Mouse (Mus musculus): ENCODE data around the gene Etl4. TPM values are rescaled to one million over a fixed set of nuclear protein-coding genes. Genes with fewer than 3 reads are reported as not detected.
"Not testable (repeated sequence)": the region's sequence is repeated elsewhere in the genome, so short reads cannot be mapped to it uniquely, and the experiment has no call there.

The Etl4 gene
- polyA plus RNA-seq, 1 experiment from 2014 or later, result 12.6 TPM

DNA sequence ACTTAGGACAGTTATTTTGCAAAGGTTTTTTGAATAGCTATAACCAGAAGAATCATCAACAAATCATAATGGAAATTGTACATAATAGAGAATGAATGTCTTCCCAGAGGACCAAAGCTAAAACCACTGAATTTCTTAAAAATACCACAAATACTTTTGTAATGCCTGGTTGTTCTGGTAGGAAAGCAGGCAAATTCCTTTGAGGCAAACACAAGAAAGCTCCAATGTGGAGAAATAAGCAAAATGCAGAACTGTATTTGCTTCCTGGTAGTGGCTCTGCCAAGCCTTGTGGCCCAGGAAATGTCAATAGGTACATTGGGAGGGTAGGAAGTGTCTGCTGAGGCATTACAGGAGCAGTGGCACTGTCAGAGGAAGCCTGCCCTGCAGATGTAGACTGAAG lies 443.2 kb downstream of the Etl4 start:
- Histone ChIP-seq H3K4me3 (no peak overlapping the region), H3K27ac (replicated peaks) (no peak overlapping the region), H3K27me3 (ENCODE audit: low read depth, poor library complexity, severe bottlenecking) (no peaks in the 10 kb centered on the region), H3K4me1 (0 out of 2 replicates have a peak, but pooled peaks cover 3% of the 10 kb centered on the region), H3K36me3 (no peaks in the 10 kb centered on the region), H3K9me3 (replicated peaks) (no peaks in the 10 kb centered on the region)
- DNase-seq (ENCODE audit: low spot score), result no peak

GRCm38 (mm10) chr2:20377026-20377425 lies 467.4 kb downstream of the Etl4 start:
- no peak for DNase-seq (ENCODE audit: low spot score)
- H3K4me3 ChIP-seq, result no peak overlapping the region
- H3K36me3 ChIP-seq, result no peaks in the 10 kb centered on the region
- 90% methylated on average over 2 of the region's 2 CpGs for WGBS
- no peaks in the 10 kb centered on the region for H3K4me1 ChIP-seq
- H3K27ac ChIP-seq (replicated peaks), result no peak overlapping the region
- no peaks in the 10 kb centered on the region for H3K9me3 ChIP-seq (replicated peaks)
- H3K27me3 ChIP-seq (ENCODE audit: low read depth, poor library complexity, severe bottlenecking), result no peaks in the 10 kb centered on the region

DNA sequence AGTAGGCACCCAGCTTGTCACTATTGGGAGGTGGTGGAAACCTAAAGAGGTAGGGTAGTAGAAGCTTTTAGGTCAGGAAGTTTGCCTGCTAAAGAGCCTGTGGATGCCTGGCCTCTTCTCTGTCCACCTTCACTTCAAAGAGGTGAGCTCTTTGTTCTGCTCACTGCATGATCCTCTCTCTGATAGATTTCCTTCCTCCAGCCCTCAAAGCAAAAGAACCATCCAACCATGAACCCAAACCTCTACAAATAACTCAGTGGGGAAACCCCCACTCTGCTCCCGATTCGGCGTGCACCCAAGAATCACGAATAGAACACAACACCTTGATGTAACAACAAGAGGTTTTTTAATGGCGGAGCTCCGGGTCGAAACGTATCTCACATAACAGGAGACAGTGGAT lies 471.3 kb downstream of the Etl4 start:
- not testable (repeated sequence) for DNase-seq (ENCODE audit: low spot score); H3K27ac ChIP-seq (replicated peaks); H3K27me3 ChIP-seq (ENCODE audit: low read depth, poor library complexity, severe bottlenecking); H3K36me3 ChIP-seq; H3K4me1 ChIP-seq; H3K9me3 ChIP-seq (replicated peaks); H3K4me3 ChIP-seq
- WGBS, result 96% methylated on average over 5 of the region's 8 CpGs

DNA sequence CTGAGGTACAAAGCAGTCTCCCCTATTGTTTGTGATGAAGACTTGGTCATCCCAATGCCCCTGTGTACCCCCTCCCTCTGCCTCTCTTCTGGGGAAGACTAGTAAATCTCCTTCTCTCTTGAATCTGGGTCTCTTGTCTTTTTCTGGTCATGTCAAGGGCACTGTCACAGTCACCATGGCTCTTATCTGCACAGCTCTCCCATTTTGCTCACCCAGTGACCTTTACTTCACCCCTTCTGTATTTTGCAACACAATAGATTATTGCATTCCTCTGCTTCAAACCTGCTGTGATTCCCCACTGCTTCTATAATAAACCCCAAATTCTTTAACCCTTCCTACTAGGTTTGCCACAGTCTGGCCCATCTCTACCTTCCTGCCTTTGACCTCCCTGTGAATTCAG lies 484.5 kb downstream of the Etl4 start:
- DNase-seq (ENCODE audit: low spot score), result no peak
- Histone ChIP-seq H3K27me3 (ENCODE audit: low read depth, poor library complexity, severe bottlenecking) (no peaks in the 10 kb centered on the region), H3K27ac (replicated peaks) (no peak overlapping the region), H3K4me3 (no peak overlapping the region), H3K9me3 (replicated peaks) (no peaks in the 10 kb centered on the region), H3K36me3 (no peaks in the 10 kb centered on the region), H3K4me1 (peaks cover 11% of the 10 kb centered on the region)

DNA sequence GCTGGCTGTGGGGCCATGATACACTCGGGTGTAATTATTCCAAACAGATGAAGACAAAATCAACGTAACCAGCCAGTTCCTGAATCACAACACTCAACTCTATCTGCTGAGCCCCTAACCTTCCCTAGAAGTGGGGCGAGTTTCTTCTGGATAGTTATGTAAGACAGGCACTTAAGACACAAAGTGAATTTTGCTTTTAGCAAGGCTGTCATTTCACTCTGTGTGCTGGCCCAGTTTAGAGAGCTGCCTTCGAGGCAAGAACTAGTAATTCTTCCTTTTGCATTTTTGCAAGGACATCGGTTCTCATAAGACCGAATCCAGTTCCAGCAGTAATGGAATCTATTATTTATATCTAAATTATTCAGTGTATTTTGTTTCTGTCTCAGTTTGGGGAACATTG lies 487.4 kb downstream of the Etl4 start:
- 88% methylated on average over 6 of the region's 6 CpGs for WGBS
- H3K4me1 ChIP-seq, result peaks cover 11% of the 10 kb centered on the region
- H3K27me3 ChIP-seq (ENCODE audit: low read depth, poor library complexity, severe bottlenecking), result no peaks in the 10 kb centered on the region
- no peak for DNase-seq (ENCODE audit: low spot score)
- H3K36me3 ChIP-seq, result no peaks in the 10 kb centered on the region
- H3K9me3 ChIP-seq (replicated peaks), result no peaks in the 10 kb centered on the region
- no peak overlapping the region for H3K27ac ChIP-seq (replicated peaks)
- H3K4me3 ChIP-seq, result no peak overlapping the region

GRCm38 (mm10) chr2:20400556-20400955 lies 491.0 kb downstream of the Etl4 start:
- DNase-seq (ENCODE audit: low spot score), result no peak
- no peaks in the 10 kb centered on the region for H3K9me3 ChIP-seq (replicated peaks)
- 79% methylated on average over 3 of the region's 3 CpGs for WGBS
- no peak overlapping the region for H3K4me3 ChIP-seq
- no peaks in the 10 kb centered on the region; the same call in 1 of the 2 replicates for H3K4me1 ChIP-seq
- no peaks in the 10 kb centered on the region for H3K36me3 ChIP-seq
- no peaks in the 10 kb centered on the region for H3K27me3 ChIP-seq (ENCODE audit: low read depth, poor library complexity, severe bottlenecking)
- no peak overlapping the region for H3K27ac ChIP-seq (replicated peaks)

- WGBS, result 44% methylated on average over 1 of the region's 1 CpGs
- Histone ChIP-seq H3K4me1 (no peaks in the 10 kb centered on the region; the same call in 1 of the 2 replicates), H3K9me3 (replicated peaks) (no peaks in the 10 kb centered on the region), H3K27ac (replicated peaks) (no peak overlapping the region), H3K27me3 (ENCODE audit: low read depth, poor library complexity, severe bottlenecking) (no peaks in the 10 kb centered on the region), H3K36me3 (no peaks in the 10 kb centered on the region), H3K4me3 (no peak overlapping the region)
- no peak for DNase-seq (ENCODE audit: low spot score)
These were observed 494.8 kb downstream of the Etl4 start for GRCm38 (mm10) chr2:20404395-20404794.

DNA sequence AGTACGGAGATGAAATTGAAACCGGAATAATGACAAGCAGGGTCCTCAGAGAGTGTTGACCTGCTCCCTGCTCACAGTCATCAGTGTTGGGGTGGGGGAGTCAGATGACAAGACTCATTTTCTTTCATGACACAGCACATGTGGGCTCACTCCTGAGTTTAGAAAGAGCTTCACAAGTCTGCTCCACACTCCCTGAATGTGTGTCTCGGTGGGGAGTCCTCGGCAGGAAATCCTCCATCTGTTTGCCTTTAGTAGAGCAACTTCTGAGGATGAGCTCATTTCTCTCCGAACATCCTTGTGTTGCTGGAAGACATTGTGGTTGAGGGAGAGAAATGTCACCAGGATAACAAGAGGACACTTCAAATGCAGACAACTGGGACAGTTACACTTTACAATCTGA lies 497.5 kb downstream of the Etl4 start:
- no peak overlapping the region for H3K27ac ChIP-seq (replicated peaks)
- no peak for DNase-seq (ENCODE audit: low spot score)
- WGBS, result 67% methylated on average over 5 of the region's 5 CpGs
- no peak overlapping the region for H3K4me3 ChIP-seq
- no peaks in the 10 kb centered on the region; the same call in 1 of the 2 replicates for H3K4me1 ChIP-seq
- no peaks in the 10 kb centered on the region for H3K36me3 ChIP-seq
- H3K9me3 ChIP-seq (replicated peaks), result no peaks in the 10 kb centered on the region
- H3K27me3 ChIP-seq (ENCODE audit: low read depth, poor library complexity, severe bottlenecking), result no peaks in the 10 kb centered on the region

GRCm38 (mm10) chr2:20414856-20415255 lies 505.3 kb downstream of the Etl4 start:
- H3K4me3 ChIP-seq, result no peak overlapping the region
- no peaks in the 10 kb centered on the region for H3K36me3 ChIP-seq
- WGBS, result 88% methylated on average over 4 of the region's 4 CpGs
- no peak for DNase-seq (ENCODE audit: low spot score)
- H3K27me3 ChIP-seq (ENCODE audit: low read depth, poor library complexity, severe bottlenecking), result no peaks in the 10 kb centered on the region
- no peak overlapping the region for H3K27ac ChIP-seq (replicated peaks)
- peaks cover 11% of the 10 kb centered on the region for H3K4me1 ChIP-seq
- no peaks in the 10 kb centered on the region for H3K9me3 ChIP-seq (replicated peaks)

GRCm38 (mm10) chr2:20416934-20417614 lies 507.5 kb downstream of the Etl4 start:
- Histone ChIP-seq H3K36me3 (no peaks in the 10 kb centered on the region), H3K4me1 (peaks cover 12% of the 10 kb centered on the region), H3K9me3 (replicated peaks) (no peaks in the 10 kb centered on the region), H3K4me3 (no peak overlapping the region), H3K27ac (replicated peaks) (no peak overlapping the region), H3K27me3 (ENCODE audit: low read depth, poor library complexity, severe bottlenecking) (no peaks in the 10 kb centered on the region)
- 33% methylated on average over 8 of the region's 8 CpGs for WGBS
- no peak for DNase-seq (ENCODE audit: low spot score)

DNA sequence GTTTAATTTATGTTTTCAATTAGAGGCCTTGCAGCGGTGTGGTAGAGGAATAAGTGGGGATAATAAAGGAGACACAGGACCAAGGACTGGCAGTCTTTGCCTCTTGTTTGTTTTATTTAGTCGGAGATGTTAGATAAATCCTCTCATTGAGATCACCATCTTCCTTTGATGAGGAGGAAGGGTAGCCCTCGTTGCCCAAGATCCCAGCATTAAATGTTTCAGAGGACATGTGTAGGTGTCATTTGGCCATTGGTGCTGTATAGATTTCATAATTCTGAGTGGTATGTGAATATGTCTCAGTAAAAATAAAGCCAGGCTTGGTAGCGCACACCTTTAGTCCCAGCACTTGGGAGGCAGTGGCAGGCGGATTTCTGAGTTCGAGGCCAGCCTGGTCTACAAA lies 508.4 kb downstream of the Etl4 start:
- H3K4me1 ChIP-seq, result peaks cover 18% of the 10 kb centered on the region
- DNase-seq (ENCODE audit: low spot score), result no peak
- no peak overlapping the region for H3K27ac ChIP-seq (replicated peaks)
- H3K4me3 ChIP-seq, result no peak overlapping the region
- H3K27me3 ChIP-seq (ENCODE audit: low read depth, poor library complexity, severe bottlenecking), result no peaks in the 10 kb centered on the region
- H3K36me3 ChIP-seq, result no peaks in the 10 kb centered on the region
- no peaks in the 10 kb centered on the region for H3K9me3 ChIP-seq (replicated peaks)
- WGBS, result 83% methylated on average over 6 of the region's 6 CpGs

DNA sequence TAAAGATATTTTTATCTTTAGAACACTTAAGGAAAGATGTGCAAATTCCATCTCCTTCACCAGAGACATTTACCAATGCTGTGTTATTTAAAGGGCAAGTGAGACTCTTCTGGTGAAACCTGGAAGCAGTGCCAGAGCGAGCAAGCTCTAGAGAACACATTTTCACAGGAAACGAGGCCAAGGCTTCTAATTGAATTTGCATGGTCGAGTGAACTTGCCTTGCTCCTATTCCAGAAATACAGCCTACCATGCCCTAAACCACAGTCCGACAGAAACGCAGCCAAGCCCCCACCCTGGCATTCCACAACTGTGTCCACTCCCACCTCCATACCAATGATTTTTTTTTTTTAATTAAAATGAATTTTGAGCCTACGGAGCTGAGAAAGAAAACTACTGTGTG lies 510.4 kb downstream of the Etl4 start:
- no peak overlapping the region for H3K4me3 ChIP-seq
- no peak for DNase-seq (ENCODE audit: low spot score)
- whole genome bisulfite sequencing, result 39% methylated on average over 6 of the region's 6 CpGs
- H3K4me1 ChIP-seq, result peaks cover 18% of the 10 kb centered on the region
- H3K9me3 ChIP-seq (replicated peaks), result no peaks in the 10 kb centered on the region
- H3K36me3 ChIP-seq, result no peaks in the 10 kb centered on the region
- H3K27me3 ChIP-seq (ENCODE audit: low read depth, poor library complexity, severe bottlenecking), result no peaks in the 10 kb centered on the region
- no peak overlapping the region for H3K27ac ChIP-seq (replicated peaks)

DNA sequence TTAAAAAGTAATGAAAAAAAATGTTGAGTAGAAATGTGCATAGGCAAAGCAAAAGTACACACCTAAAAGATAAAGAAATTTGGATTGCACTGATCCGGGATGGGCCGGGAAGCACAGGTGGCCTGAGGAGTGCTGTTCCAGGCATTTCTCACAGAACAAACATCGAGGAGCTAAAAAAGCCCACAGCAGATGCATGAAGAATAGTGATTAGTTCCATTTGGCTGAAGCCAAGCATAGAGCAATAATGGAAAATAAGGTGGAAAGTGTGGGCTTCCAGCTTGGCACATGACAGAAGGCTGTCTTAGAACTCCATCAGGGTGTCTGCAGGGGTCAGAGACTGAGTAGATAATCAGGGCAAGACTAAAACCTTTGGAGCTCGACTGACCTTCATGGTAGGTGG lies 512.7 kb downstream of the Etl4 start:
- WGBS, result 61% methylated on average over 4 of the region's 4 CpGs
- Histone ChIP-seq H3K36me3 (no peaks in the 10 kb centered on the region), H3K27me3 (ENCODE audit: low read depth, poor library complexity, severe bottlenecking) (no peaks in the 10 kb centered on the region), H3K4me1 (peaks cover 10% of the 10 kb centered on the region), H3K27ac (replicated peaks) (no peak overlapping the region), H3K9me3 (replicated peaks) (no peaks in the 10 kb centered on the region), H3K4me3 (no peak overlapping the region)
- no peak for DNase-seq (ENCODE audit: low spot score)

- no peak for DNase-seq (ENCODE audit: low spot score)
These were observed 524.1 kb downstream of the Etl4 start for GRCm38 (mm10) chr2:20433656-20434055.

More at GRCm38 (mm10) chr2:20433656-20434055, 524.1 kb downstream of the Etl4 start:
- H3K27ac ChIP-seq (replicated peaks), result no peak overlapping the region
- H3K27me3 ChIP-seq (ENCODE audit: low read depth, poor library complexity, severe bottlenecking), result no peaks in the 10 kb centered on the region
- WGBS, result 95% methylated on average over 2 of the region's 2 CpGs
- H3K4me1 ChIP-seq, result no peaks in the 10 kb centered on the region
- H3K9me3 ChIP-seq (replicated peaks), result no peaks in the 10 kb centered on the region
- no peak overlapping the region for H3K4me3 ChIP-seq
- H3K36me3 ChIP-seq, result no peaks in the 10 kb centered on the region
